Comparison of ENCODE assay signal across 13 mouse cellular contexts in the genomic region with DNA sequence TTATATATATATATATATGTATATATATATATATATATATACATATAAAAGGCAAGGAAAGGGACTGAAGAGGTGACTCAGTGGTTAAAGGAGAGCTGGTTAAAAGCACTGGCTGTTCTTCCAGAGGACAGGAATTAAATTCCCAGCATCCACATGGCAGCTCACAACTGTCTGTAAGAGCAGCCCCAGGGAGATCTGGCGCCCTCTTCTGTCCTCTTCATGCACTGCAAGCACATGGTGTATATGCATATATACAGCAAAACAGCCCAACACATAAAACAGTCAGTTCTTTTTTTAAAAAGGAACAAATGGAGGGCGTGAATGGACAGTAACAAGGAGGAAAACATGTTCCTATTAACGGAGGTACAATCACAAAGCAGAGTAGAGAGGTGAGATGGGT.
DNase-seq lines count a peak whose midpoint lies in the region; ATAC-seq and TF ChIP-seq lines count a peak whose summit lies in the region.
"Had no signal": no experiment of that assay in that cellular context is flagged by ENCODE, and none has a peak within 500 bp of the region (broad histone marks: within the 10 kb centered on the region; RNA-seq: fewer than 3 reads in every experiment).

No protein-coding gene starts in this region.

- no peak for DNase-seq in left cerebral cortex, adult 2 months (ENCODE audit: extremely low spot score in 1 of 2, low spot score in 2 of 2)
- DNase-seq in left cerebral cortex, postnatal 25 days (ENCODE audit: low spot score in 2 of 2) = no peak
- DNase-seq in thymus, postnatal 0 days (ENCODE audit: low spot score) = peak; percentile 30
- no peak for DNase-seq in thymus, postnatal 36 days
- peak; percentile 7 for DNase-seq in c-Kit-positive CD71-positive TER-119-positive erythroid progenitor cells, embryonic 14.5 days (ENCODE audit: low spot score)
- DNase-seq in ovary, postnatal 10 days (ENCODE audit: low spot score) = no peak
- DNase-seq: adrenal gland, adult 2 months; kidney, postnatal 25 days; lung, postnatal 14 days; retina, postnatal 1 day had no signal

- intact Hi-C loops in left cerebral cortex, adult 2 months (cut with DNase I) = no loop called here
- intact Hi-C loops in left cerebral cortex, postnatal 25 days (cut with DNase I) = no loop called here

- H3K4me3 ChIP-seq in left cerebral cortex, adult 2 months = no peak overlapping the region
- H3K4me3 ChIP-seq: heart, embryonic 13.5 days; hindbrain, embryonic 13.5 days had no signal

- peak; percentile 17; the same call in 1 of the 2 replicates for TF ChIP-seq CTCF in left cerebral cortex, adult 2 months (IDR thresholded peaks at IDR 0.05)

- no peak for ATAC-seq in megakaryocyte-erythroid progenitor cell, adult 5-6 weeks (replicated peaks; ENCODE audit: low FRiP score, low TSS enrichment, poor library complexity, severe bottlenecking)

- no peak overlapping the region for H3K27ac ChIP-seq in left cerebral cortex, adult 2 months
- H3K27ac ChIP-seq: heart, embryonic 13.5 days; hindbrain, embryonic 13.5 days had no signal

Comparison
In these comparisons a context has a peak if more than half of its experiments do, and no peak if none do; other contexts are left out.
1. DNase-seq: peak in thymus, postnatal 0 days (single experiment) and c-Kit-positive CD71-positive TER-119-positive erythroid progenitor cells, embryonic 14.5 days (single experiment); none in left cerebral cortex, adult 2 months (0 of 2), left cerebral cortex, postnatal 25 days (0 of 2), thymus, postnatal 36 days (0 of 2) and ovary, postnatal 10 days (single experiment).